ENCODE assay signal across 23 mouse cellular contexts in genomic region chr12:97732078-97732580, GRCm38 (mm10).
"Had no signal": no experiment of that assay in that cellular context is flagged by ENCODE, and none has a peak within 500 bp of the region (broad histone marks: within the 10 kb centered on the region; RNA-seq: fewer than 3 reads in every experiment).

No protein-coding gene starts in this region.

- ATAC-seq: liver, embryonic 12.5 days; midbrain, embryonic 15.5 days had no signal

- H3K4me1 ChIP-seq: limb, embryonic 10.5 days; limb, embryonic 13.5 days; liver, embryonic 12.5 days; liver, embryonic 15.5 days; lung, embryonic 15.5 days; midbrain, embryonic 12.5 days; midbrain, embryonic 15.5 days; neural tube, embryonic 12.5 days; neural tube, embryonic 15.5 days had no signal

- DNase-seq: kidney, adult 2 months; kidney, postnatal 25 days; layer of hippocampus, adult 9-11 months; layer of hippocampus, postnatal 36 days; liver; lung, adult 18-20 months; lung, postnatal 10 days; lung, postnatal 36 days; thymus, adult 2 months; thymus, postnatal 14 days; thymus, postnatal 4 days had no signal

- H3K4me2 ChIP-seq: limb, embryonic 13.5 days; liver, embryonic 12.5 days; liver, embryonic 15.5 days; lung, embryonic 15.5 days; midbrain, embryonic 12.5 days; midbrain, embryonic 15.5 days; neural tube, embryonic 12.5 days; neural tube, embryonic 15.5 days had no signal

- H3K4me3 ChIP-seq: layer of hippocampus, adult 2 months; left cerebral cortex, adult 2 months; limb, embryonic 10.5 days; limb, embryonic 13.5 days; liver, embryonic 12.5 days; liver, embryonic 15.5 days; lung, embryonic 15.5 days; midbrain, embryonic 12.5 days; midbrain, embryonic 15.5 days; neural tube, embryonic 12.5 days; neural tube, embryonic 15.5 days had no signal

- H3K27me3 ChIP-seq: limb, embryonic 13.5 days; liver, embryonic 12.5 days; liver, embryonic 15.5 days; lung, embryonic 15.5 days; midbrain, embryonic 12.5 days; midbrain, embryonic 15.5 days; neural tube, embryonic 12.5 days; neural tube, embryonic 15.5 days had no signal

- H3K9me3 ChIP-seq: limb, embryonic 10.5 days; liver, embryonic 12.5 days; liver, embryonic 15.5 days; lung, embryonic 15.5 days; midbrain, embryonic 12.5 days; midbrain, embryonic 15.5 days; neural tube, embryonic 12.5 days; neural tube, embryonic 15.5 days had no signal

- H3K9ac ChIP-seq: limb, embryonic 13.5 days; liver, embryonic 12.5 days; liver, embryonic 15.5 days; lung, embryonic 15.5 days; midbrain, embryonic 12.5 days; midbrain, embryonic 15.5 days; neural tube, embryonic 12.5 days; neural tube, embryonic 15.5 days had no signal

- H3K36me3 ChIP-seq: limb, embryonic 10.5 days; limb, embryonic 13.5 days; liver, embryonic 12.5 days; liver, embryonic 15.5 days; lung, embryonic 15.5 days; midbrain, embryonic 12.5 days; midbrain, embryonic 15.5 days; neural tube, embryonic 12.5 days; neural tube, embryonic 15.5 days had no signal

- H3K27ac ChIP-seq: kidney, postnatal 0 days; layer of hippocampus, adult 2 months; left cerebral cortex, adult 2 months; limb, embryonic 10.5 days; limb, embryonic 13.5 days; liver, embryonic 12.5 days; liver, embryonic 15.5 days; lung, embryonic 15.5 days; midbrain, embryonic 12.5 days; midbrain, embryonic 15.5 days; neural tube, embryonic 12.5 days; neural tube, embryonic 15.5 days had no signal
